Mouse (Mus musculus) retina, postnatal 1 day (tissue): ENCODE data around the gene Cnnm2.
"Not testable (repeated sequence)": the region's sequence is repeated elsewhere in the genome, so short reads cannot be mapped to it uniquely, and the experiment has no call there.

Experiments used
- DNase-seq: peaks from one replicate; pipeline ENCODE4 v3.0.0-alpha.2; 2012

Gene Cnnm2

GRCm38 (mm10) chr19:46760375-46761160, 828 bp upstream of the Cnnm2 start:
- DNase-seq, result peak; percentile 91

GRCm38 (mm10) chr19:46761971-46762290, 535 bp downstream of the Cnnm2 start:
- no peak for DNase-seq

DNA sequence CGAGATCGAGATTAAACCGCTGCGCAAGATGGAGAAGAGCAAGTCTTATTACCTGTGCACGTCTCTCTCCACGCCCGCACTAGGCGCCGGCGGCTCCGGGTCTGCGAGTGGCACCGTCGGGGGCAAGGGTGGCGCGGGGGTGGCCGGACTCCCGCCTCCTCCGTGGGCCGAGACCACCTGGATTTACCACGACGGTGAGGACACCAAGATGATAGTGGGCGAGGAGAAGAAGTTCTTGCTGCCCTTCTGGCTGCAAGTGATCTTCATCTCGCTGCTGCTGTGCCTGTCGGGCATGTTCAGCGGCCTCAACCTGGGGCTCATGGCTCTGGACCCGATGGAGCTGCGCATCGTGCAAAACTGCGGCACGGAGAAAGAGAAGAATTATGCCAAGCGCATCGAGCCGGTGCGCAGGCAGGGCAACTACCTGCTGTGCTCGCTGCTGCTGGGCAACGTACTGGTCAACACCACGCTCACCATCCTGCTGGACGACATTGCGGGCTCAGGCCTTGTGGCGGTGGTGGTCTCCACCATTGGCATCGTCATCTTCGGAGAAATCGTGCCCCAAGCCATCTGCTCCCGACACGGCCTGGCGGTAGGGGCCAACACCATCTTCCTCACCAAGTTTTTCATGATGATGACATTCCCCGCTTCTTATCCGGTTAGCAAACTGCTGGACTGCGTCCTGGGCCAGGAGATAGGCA, 1.0 kb downstream of the Cnnm2 start:
- DNase-seq, result peak; percentile 46

DNA sequence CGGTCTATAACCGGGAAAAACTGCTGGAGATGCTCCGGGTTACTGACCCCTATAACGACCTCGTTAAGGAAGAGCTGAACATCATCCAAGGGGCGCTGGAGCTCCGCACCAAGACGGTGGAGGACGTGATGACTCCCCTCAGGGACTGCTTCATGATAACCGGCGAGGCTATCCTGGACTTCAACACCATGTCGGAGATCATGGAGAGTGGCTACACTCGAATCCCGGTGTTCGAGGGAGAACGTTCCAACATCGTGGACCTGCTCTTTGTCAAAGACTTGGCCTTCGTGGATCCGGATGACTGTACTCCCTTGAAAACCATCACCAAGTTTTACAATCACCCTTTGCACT, 1.6 kb downstream of the Cnnm2 start:
- no peak for DNase-seq

- DNase-seq, result peak; percentile 39
These were observed 2.0 kb downstream of the Cnnm2 start for GRCm38 (mm10) chr19:46763356-46763755.

DNA sequence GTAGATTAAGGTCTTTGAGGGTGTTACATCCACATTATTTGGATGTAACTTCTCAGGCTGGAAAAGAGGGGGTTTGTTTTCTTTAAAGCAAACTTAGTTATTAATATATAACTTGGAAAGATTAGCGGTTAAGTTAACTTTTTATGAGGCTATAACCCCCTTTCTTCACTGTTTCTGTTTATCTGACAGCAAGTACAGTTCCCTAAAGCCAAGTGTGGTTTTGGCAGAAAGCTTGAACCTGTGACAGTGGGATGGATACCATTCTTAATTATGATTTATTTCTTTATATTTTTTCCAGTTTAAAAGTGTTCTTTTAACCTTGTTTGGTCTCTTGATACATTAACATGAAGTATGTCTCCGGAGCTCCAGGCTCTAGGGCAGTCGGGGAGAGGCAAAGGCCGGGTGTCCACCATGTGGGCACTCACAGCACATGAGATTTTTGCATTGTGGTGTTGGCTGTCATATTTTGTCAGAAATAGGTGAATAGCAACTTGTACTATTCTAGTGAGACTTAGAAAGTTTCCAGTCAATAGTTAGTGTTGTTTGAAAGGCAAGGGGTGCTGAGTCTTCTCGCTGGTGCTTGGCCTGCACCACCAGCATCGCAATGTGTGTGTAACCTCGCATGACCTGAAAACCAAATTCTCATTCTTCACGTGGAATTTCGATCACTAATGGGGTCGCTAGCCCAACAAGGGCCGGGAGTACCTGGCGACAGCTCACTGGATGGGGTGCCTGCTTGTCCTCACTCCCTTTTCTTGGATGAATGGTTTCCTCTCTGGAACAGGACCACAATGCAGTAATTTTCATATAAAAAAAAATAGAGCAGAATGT, 2.8 kb downstream of the Cnnm2 start:
- DNase-seq, result no peak

GRCm38 (mm10) chr19:46764763-46765117, 3.3 kb downstream of the Cnnm2 start:
- peak; percentile 38 for DNase-seq

- DNase-seq, result no peak
These were observed 4.7 kb downstream of the Cnnm2 start for GRCm38 (mm10) chr19:46766125-46766524.

GRCm38 (mm10) chr19:46769759-46770158, 8.4 kb downstream of the Cnnm2 start:
- DNase-seq, result no peak

DNA sequence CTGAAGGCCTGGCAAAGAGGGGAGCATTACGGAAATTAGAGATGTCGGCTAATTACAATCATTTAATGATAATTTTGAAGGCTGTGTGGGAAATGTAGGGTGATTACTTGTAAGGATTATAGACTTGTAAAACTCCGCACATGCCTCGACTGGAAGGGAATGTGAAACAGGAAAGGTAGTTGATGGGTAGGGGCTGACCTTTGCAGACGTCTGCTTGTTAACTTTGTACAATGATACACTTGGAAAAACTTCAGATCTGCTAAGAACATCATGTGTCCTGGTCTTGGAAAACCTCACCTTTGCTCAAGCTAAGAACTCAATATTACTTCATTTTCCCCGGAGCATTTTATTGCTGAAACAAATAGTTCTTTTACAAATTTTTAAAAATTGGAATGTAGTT, 10.4 kb downstream of the Cnnm2 start:
- DNase-seq, result no peak

GRCm38 (mm10) chr19:46776391-46776790, 15.0 kb downstream of the Cnnm2 start:
- peak; percentile 35 for DNase-seq

GRCm38 (mm10) chr19:46776850-46777249, 15.5 kb downstream of the Cnnm2 start:
- DNase-seq, result no peak

DNA sequence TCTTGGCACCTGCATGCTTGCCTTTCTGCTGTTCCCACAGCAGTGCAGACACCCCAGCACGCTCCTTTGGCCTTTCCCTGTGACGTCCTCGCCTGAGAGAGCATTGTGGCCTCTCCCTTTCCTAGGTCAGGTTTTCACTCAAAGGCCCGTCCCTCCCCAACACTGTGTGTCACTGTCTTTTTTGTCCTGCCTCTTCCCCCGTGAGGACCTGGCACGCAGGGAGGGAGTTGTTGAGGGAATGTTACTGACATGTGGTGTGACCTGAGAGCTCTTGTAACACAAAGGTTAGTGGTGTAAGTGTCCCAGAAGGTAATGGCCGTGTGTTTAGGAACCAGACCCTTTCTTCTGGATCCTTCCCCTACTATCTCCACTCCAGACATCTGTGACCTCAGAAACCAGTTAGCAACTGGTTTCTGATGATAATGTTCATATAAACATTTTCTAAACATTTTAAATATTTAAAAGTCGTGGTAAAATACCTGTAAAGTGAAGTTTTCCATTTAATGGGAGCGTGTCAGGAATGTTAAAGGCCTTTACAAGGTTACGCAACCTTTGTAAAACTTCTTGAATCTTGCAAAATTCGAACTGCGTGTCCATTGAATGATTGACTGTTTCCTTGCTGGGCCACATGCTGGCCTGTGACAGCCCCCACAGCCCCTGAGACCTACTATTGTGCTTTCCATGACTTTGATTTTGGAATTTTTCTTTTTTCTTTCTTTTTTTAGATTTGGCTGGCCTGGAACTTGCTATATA, 16.7 kb downstream of the Cnnm2 start:
- DNase-seq, result no peak

- not testable (repeated sequence) for DNase-seq
These were observed 17.7 kb downstream of the Cnnm2 start for GRCm38 (mm10) chr19:46779130-46779529.

GRCm38 (mm10) chr19:46784038-46784437, 22.6 kb downstream of the Cnnm2 start:
- DNase-seq, result no peak

- DNase-seq, result no peak
These were observed 23.1 kb downstream of the Cnnm2 start for GRCm38 (mm10) chr19:46784502-46784901.

DNA sequence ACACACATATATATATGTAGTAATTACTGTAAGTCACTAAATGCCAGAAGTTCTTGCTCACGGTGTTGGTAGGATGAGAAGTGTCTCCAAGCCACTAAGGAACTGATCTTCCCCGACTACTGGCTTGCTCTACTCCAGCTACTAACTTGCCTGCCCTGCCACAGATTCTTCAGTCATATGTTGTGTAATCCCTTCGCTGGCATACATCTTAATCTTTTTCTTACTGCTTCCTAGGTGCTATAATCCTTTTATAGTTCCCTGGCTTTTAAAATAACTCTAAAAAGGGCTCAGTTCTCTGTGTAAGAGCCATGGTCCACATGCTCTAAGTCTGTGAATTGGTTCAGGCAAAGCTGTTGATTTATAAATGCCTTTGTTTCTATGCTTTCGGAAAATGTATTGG, 24.2 kb downstream of the Cnnm2 start:
- no peak for DNase-seq

- no peak for DNase-seq
These were observed 28.4 kb downstream of the Cnnm2 start for GRCm38 (mm10) chr19:46789782-46790181.

GRCm38 (mm10) chr19:46791360-46791759, 30.0 kb downstream of the Cnnm2 start:
- no peak for DNase-seq

DNA sequence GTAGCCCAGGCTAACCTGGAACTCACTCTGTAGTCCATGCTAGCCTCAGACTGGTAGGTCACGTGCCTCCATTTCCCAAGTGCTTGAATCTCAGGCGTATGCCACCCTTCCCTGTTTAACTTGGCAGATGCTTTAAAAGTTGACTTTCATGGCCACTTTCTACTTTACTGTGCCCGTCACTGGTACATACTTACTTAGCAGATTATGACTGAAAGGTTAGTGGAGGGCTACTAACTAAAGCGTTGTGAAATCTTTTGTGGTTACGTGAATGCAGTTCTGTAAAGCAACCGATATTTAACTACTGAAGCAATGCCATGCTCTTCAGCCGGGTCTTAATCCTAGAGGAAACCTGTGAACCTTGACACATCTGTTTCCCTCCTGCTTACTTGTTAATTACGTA, 30.5 kb downstream of the Cnnm2 start:
- no peak for DNase-seq

GRCm38 (mm10) chr19:46792480-46792879, 31.1 kb downstream of the Cnnm2 start:
- no peak for DNase-seq

- DNase-seq, result peak; percentile 67
These were observed 32.8 kb downstream of the Cnnm2 start for GRCm38 (mm10) chr19:46794181-46794580.
